In genomic region chr11:49251380-49251761, GRCm38 (mm10) we compare ENCODE assay signal across 11 mouse cellular contexts. TPM values are rescaled to one million over a fixed set of nuclear protein-coding genes. Genes with fewer than 3 reads are reported as not detected.
A peak's percentile ranks its signal among the peaks of the same experiment; 100 is the strongest.
DNase-seq lines count a peak whose midpoint lies in the region; ATAC-seq and TF ChIP-seq lines count a peak whose summit lies in the region.
"Had no signal": no experiment of that assay in that cellular context is flagged by ENCODE, and none has a peak within 500 bp of the region (broad histone marks: within the 10 kb centered on the region; RNA-seq: fewer than 3 reads in every experiment).

No protein-coding gene starts in this region.

- intact Hi-C loops in gastrocnemius, adult 2 months (cut with DNase I): loop anchor here (5.0 kb wide), 1 partner anchor 379 kb away; the partner anchor contains the start of gene Irgm1
- intact Hi-C loops in gastrocnemius, postnatal 36 days (cut with DNase I): loop anchor here (2.0 to 10.0 kb wide), 2 partner anchors 49 to 377 kb away; partner anchors contain the start of genes Irgm1 and Zfp62

- H3K27ac ChIP-seq in gastrocnemius, adult 2 months: peak overlapping the region; percentile 96
- peak overlapping the region; percentile 92 for H3K27ac ChIP-seq in liver, embryonic 15.5 days (replicated peaks)

- no peak for TF ChIP-seq CTCF in gastrocnemius, adult 2 months (IDR thresholded peaks at IDR 0.05)

- no peaks in the 10 kb centered on the region for H3K27me3 ChIP-seq in liver, embryonic 15.5 days

- peaks cover 45% of the 10 kb centered on the region for H3K36me3 ChIP-seq in liver, embryonic 15.5 days (replicated peaks)

- peaks cover 92% of the 10 kb centered on the region for H3K4me1 ChIP-seq in liver, embryonic 15.5 days (replicated peaks)

- H3K4me2 ChIP-seq in liver, embryonic 15.5 days: peak overlapping the region; percentile 82

- whole genome bisulfite sequencing in liver, embryonic 15.5 days (ENCODE audit: insufficient replicate concordance): 19% methylated on average over 7 of the region's 7 CpGs

- H3K9ac ChIP-seq in liver, embryonic 15.5 days: peak overlapping the region; percentile 86

- ATAC-seq in liver, embryonic 15.5 days (ENCODE audit: insufficient read depth): no peak
- no peak for ATAC-seq in monocyte, adult 5-6 weeks (replicated peaks; ENCODE audit: insufficient number of reproducible peaks, low FRiP score, low TSS enrichment, poor library complexity, severe bottlenecking)

- DNase-seq in gastrocnemius, adult 2 months: no peak
- DNase-seq in gastrocnemius, adult 8-10 months (ENCODE audit: low spot score in 2 of 2): no peak
- peak; percentile 28 for DNase-seq in thymus, postnatal 25 days
- DNase-seq in thymus, postnatal 36 days: no peak
- no peak for DNase-seq in testis, postnatal 10 days (ENCODE audit: low spot score)
- DNase-seq in gastrocnemius, postnatal 36 days: no peak
- DNase-seq: adrenal gland, adult 8-10 months; kidney, postnatal 14 days had no signal

- no peaks in the 10 kb centered on the region for H3K9me3 ChIP-seq in liver, embryonic 15.5 days (replicated peaks)

- H3K4me3 ChIP-seq in gastrocnemius, adult 2 months: peak overlapping the region; percentile 76
- peak overlapping the region; percentile 75 for H3K4me3 ChIP-seq in liver, embryonic 15.5 days (replicated peaks)

RNA-seq across cellular contexts. Expression of gene Mgat1, which starts 7.4 kb away (rescaled TPM):
- total RNA-seq in gastrocnemius, adult 2 months (2021): 10 to 100 TPM; 42.0 to 48.0 TPM
- 10 to 100 TPM; 39.4 to 56.8 (median 48.4) TPM for total RNA-seq in gastrocnemius, adult 8-10 months (2022)
- 35.1 and 45.6 TPM in 2 replicates for polyA plus RNA-seq in liver, embryonic 15.5 days (2015; fragmentation: Nextera tagmentation; extraction: Ambion mirVana)
- 58.6 to 80.8 TPM (median 72.0 TPM) in 3 replicates for total RNA-seq in monocyte, adult 5-6 weeks (2017)
- total RNA-seq in gastrocnemius, postnatal 36 days (2021): 10 to 100 TPM; 41.3 to 41.5 TPM

RNA-seq across cellular contexts. Expression of gene Olfr1393, which starts 26.7 kb away (rescaled TPM):
- not detected for total RNA-seq in gastrocnemius, adult 2 months (2021)
- not detected for total RNA-seq in gastrocnemius, adult 8-10 months (2022)
- not detected in 2 replicates for polyA plus RNA-seq in liver, embryonic 15.5 days (2015; fragmentation: Nextera tagmentation; extraction: Ambion mirVana)
- 2.0 TPM in 1 of 3 replicates, not detected in the others for total RNA-seq in monocyte, adult 5-6 weeks (2017)
- total RNA-seq in gastrocnemius, postnatal 36 days (2021): not detected
- total RNA-seq: adrenal gland, adult 8-10 months had no signal

RNA-seq across cellular contexts. Expression of gene Olfr1392, which starts 33.7 kb away (rescaled TPM):
- not detected for total RNA-seq in gastrocnemius, adult 2 months (2021)
- total RNA-seq in gastrocnemius, adult 8-10 months (2022): not detected
- not detected in 2 replicates for polyA plus RNA-seq in liver, embryonic 15.5 days (2015; fragmentation: Nextera tagmentation; extraction: Ambion mirVana)
- total RNA-seq in monocyte, adult 5-6 weeks (2017): not detected in 3 replicates
- total RNA-seq in gastrocnemius, postnatal 36 days (2021): not detected
- total RNA-seq: adrenal gland, adult 8-10 months had no signal

RNA-seq across cellular contexts. Expression of gene Zfp62, which starts 48.3 kb away (rescaled TPM):
- 10 to 100 TPM; 25.8 to 32.6 TPM for total RNA-seq in gastrocnemius, adult 2 months (2021)
- 10 to 100 TPM; 24.4 to 29.9 (median 26.0) TPM for total RNA-seq in gastrocnemius, adult 8-10 months (2022)
- 10.2 and 10.4 TPM in 2 replicates for polyA plus RNA-seq in liver, embryonic 15.5 days (2015; fragmentation: Nextera tagmentation; extraction: Ambion mirVana)
- 96.4 to 134 TPM (median 134 TPM) in 3 replicates for total RNA-seq in monocyte, adult 5-6 weeks (2017)
- total RNA-seq in gastrocnemius, postnatal 36 days (2021): 10 to 100 TPM; 17.2 to 20.9 TPM

RNA-seq across cellular contexts. Expression of gene Olfr10, which starts 53.2 kb away (rescaled TPM):
- not detected for total RNA-seq in gastrocnemius, adult 2 months (2021)
- total RNA-seq in gastrocnemius, adult 8-10 months (2022): not detected
- not detected in 2 replicates for polyA plus RNA-seq in liver, embryonic 15.5 days (2015; fragmentation: Nextera tagmentation; extraction: Ambion mirVana)
- total RNA-seq in monocyte, adult 5-6 weeks (2017): not detected in 3 replicates
- not detected for total RNA-seq in gastrocnemius, postnatal 36 days (2021)
- total RNA-seq: adrenal gland, adult 8-10 months had no signal
- polyA plus RNA-seq: testis, adult 2 months had no signal
